Mouse (Mus musculus) spleen, adult 2 months (tissue): Measurements from ENCODE around the gene Armc9. TPM values are rescaled to one million over a fixed set of nuclear protein-coding genes. Genes with fewer than 3 reads are reported as not detected.

Experiments
- DNase-seq, 2 experiments: peaks; one replicate each; pipeline versions ENCODE4 v3.0.0 to v3.0.0-alpha.2; 2012 to 2021; ENCODE audit warnings: low spot score in 2 of 2, low read depth in 1 of 2
- H3K27ac ChIP-seq: fragments of 200-500 bp; 2 replicates; pipeline ENCODE4 v1.5.1; 2012; ENCODE audit warnings: low read length, inconsistent platforms; ENCODE audit not compliant: insufficient read depth
- H3K27me3 ChIP-seq: fragments of 200-500 bp; 2 replicates; pipeline ENCODE4 v1.6.1; 2012; ENCODE audit warnings: mild to moderate bottlenecking, moderate library complexity, low read length, inconsistent platforms; ENCODE audit not compliant: control insufficient read depth, insufficient read depth
- H3K36me3 ChIP-seq: fragments of 200-500 bp; 2 replicates; pipeline ENCODE4 v1.6.1; 2012; ENCODE audit warnings: mild to moderate bottlenecking, low read length, inconsistent platforms; ENCODE audit not compliant: control insufficient read depth, insufficient read depth
- H3K4me1 ChIP-seq: fragments of 200-500 bp; 2 replicates; pipeline ENCODE4 v1.6.1; 2011; ENCODE audit warnings: inconsistent platforms; ENCODE audit not compliant: control insufficient read depth, insufficient read depth, insufficient read length
- H3K4me3 ChIP-seq: fragments of 200-500 bp; 2 replicates; pipeline ENCODE4 v1.5.1; 2011; ENCODE audit warnings: mild to moderate bottlenecking, inconsistent platforms; ENCODE audit not compliant: insufficient read depth, insufficient read length; ENCODE audit errors: extremely low read depth
- CTCF ChIP-seq: fragments of 200-500 bp; IDR thresholded peaks from 2 replicates; pipeline ENCODE4 v1.5.1; 2011; ENCODE audit warnings: mild to moderate bottlenecking, inconsistent platforms; ENCODE audit not compliant: insufficient read depth, insufficient read length, insufficient replicate concordance; ENCODE audit errors: extremely low read depth
- POLR2A ChIP-seq: fragments of 200-500 bp; IDR thresholded peaks from 2 replicates; pipeline ENCODE4 v1.6.1; 2011; ENCODE audit warnings: low read depth, low read length, inconsistent platforms
- WGBS: fragments of 180-500 bp; shearing (Covaris S2); methylation state at CpG from one replicate; pipeline ENCODE4 v1.1.7; 2018; 5-methylcytosine and 5-hydroxymethylcytosine counted together
- polyA plus RNA-seq: library from polyadenylated mRNA; depleted of rRNA; stranded (reverse); fragments of >200 nt; gene quantifications from 2 replicates; pipeline ENCODE4 v1.2.3, GENCODE M21; 2012

Gene Armc9
- polyA plus RNA-seq, 1 experiment, result 2.7 TPM

DNA sequence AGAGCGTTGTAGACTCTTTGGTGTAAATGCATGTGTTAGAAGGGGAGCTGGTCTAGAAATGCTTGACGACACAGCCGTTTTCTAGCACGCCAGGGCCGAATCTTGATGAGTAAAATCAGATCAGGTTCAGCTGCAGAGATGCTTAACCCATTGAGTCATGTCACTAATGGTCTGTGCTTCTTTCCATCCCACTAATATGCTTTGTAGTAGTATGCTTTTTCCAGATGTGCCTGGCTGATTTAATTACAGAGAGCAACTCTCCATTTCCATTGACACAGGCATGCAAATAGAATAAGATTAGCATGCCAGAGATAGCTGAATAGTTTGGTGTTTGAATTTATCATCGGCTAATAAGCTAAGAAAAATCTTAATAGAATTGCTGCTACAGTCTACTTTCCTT is 19.3 kb upstream of the Armc9 start:
- Histone ChIP-seq H3K27ac (no peak overlapping the region), H3K4me1 (no peaks in the 10 kb centered on the region), H3K27me3 (no peaks in the 10 kb centered on the region), H3K4me3 (no peak overlapping the region), H3K36me3 (peaks cover 34% of the 10 kb centered on the region)
- DNase-seq, result no peak
- WGBS, result 96% methylated on average over 6 of the region's 6 CpGs
- TF ChIP-seq POLR2A (no peak), CTCF (no peak)

DNA sequence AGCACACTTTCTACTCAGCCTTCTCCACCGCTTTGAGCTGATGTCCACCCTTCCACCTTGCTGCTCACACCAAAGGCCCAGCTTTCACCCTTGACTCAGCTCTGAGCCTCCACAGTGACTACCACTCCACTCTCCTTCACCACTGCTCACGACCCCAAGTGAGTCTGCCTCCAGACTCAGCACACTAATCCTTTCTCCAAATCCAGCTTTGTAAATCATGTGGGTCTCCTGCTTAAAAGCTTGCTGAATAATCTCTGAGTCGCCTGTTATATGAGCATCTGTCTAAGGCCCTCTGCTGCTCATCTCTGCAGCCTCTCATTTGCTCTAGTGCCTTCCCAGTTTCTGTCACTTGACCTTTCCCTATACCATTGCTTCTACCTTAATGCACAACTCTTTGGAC is 13.5 kb upstream of the Armc9 start:
- peaks cover 4% of the 10 kb centered on the region; the same call in 1 of the 2 replicates for H3K4me1 ChIP-seq
- WGBS, result 95% methylated on average over 3 of the region's 3 CpGs
- TF ChIP-seq CTCF (no peak), POLR2A (no peak)

DNA sequence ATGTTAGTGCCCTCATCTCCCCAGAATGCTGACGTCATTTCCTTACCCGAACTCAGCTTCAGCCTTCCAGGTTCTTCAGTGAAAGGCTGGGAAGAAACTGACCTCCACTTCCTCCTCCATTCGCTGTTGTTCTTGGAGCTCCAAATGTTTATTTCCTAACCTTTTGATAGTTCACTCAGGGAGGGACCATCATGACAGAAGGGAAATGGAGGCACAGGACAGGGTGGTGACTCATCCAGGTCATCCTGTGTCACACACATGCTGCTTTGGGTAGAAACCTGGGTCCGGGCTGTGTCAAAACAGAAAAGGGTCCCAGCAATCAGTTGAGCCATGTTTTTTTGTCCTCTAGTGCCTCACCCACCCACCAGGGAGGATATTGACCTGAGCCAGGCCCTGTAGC is 11.4 kb upstream of the Armc9 start:
- TF ChIP-seq CTCF (no peak), POLR2A (no peak)
- peaks cover 6% of the 10 kb centered on the region for H3K36me3 ChIP-seq
- WGBS, result 87% methylated on average over 4 of the region's 4 CpGs
- no peak for DNase-seq
- no peak overlapping the region for H3K4me3 ChIP-seq
- H3K27ac ChIP-seq, result no peak overlapping the region
- no peaks in the 10 kb centered on the region for H3K27me3 ChIP-seq
- H3K4me1 ChIP-seq, result peaks cover 4% of the 10 kb centered on the region; the same call in 1 of the 2 replicates

More for the DNA sequence above, 13.5 kb upstream of the Armc9 start:
- Histone ChIP-seq H3K4me3 (no peak overlapping the region), H3K27ac (no peak overlapping the region), H3K36me3 (peaks cover 13% of the 10 kb centered on the region), H3K27me3 (no peaks in the 10 kb centered on the region)
- DNase-seq, result no peak

DNA sequence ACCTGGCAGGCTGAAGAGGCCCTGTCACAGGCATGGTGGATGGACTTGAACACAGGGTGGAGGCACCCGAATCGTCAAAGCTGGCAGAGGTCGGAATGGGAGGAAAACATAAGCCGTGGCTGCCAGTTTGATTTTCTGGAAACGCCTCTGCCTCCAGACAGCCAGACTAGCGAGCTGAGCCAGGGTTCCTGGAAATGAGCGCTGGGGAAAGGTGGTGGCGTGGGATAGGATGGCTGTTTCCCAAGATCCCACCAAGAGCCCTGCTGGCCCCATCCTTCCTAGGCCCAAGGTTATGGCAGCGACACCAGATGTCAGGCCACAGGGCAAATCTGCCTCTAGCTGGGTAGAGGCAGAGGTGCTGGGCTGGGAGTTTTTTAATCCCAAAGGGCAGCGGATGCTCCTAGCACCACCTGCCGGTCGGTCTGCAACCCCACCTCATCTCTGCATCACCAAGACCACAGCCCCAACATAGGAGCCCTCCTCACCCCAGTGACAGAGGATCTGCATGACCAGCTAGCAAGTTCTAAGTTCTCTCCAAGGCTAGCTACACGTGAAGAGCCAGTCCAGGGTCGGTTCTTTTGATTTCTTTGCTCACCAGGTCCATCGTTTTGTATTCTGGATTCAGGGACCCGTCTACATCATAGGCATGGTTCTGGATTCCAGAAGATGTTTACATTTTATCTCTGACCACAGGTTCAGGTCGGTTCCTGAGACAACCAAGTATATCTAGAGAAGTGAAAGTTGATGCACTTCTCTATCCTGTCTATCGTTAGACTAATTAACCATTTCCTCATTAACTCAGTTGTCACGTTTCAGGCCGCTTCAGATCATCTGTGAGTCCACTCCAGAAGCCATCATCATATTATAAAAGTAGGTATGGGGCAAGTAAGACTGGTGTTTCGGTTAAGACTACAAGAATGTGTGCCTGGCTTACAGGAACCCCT is 10.3 kb upstream of the Armc9 start:
- Histone ChIP-seq H3K4me1 (peaks cover 4% of the 10 kb centered on the region; the same call in 1 of the 2 replicates), H3K27me3 (no peaks in the 10 kb centered on the region), H3K4me3 (no peak overlapping the region), H3K27ac (peak overlapping the region; percentile 26; the same call in 1 of the 2 replicates), H3K36me3 (peaks cover 3% of the 10 kb centered on the region)
- WGBS, result 72% methylated on average over 21 of the region's 21 CpGs
- peak in 1 of 2 experiments; percentile 30 for DNase-seq
- no peak for TF ChIP-seq CTCF
- no peak for TF ChIP-seq POLR2A

DNA sequence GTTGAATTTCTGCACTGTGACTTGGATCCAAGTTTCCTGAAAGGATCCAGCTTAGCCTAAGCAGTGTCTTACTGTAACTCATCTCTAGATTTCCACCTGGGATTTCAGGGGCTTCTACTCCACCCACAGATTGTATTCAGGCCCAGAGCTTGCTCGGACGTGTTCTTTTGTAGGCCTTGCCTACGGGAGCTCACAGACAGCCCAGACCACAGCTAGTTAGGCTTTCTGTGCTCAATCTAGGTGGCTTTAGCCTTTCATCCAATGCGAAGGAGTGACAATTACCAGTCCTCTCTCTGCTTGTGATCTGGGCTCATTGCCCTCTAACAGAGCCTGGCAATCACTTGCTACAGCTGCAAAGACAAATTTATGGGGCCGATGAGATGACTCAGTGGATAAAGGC is 8.3 kb upstream of the Armc9 start:
- no peaks in the 10 kb centered on the region for H3K36me3 ChIP-seq
- TF ChIP-seq CTCF (no peak), POLR2A (no peak)
- no peaks in the 10 kb centered on the region for H3K27me3 ChIP-seq
- no peak for DNase-seq
- no peak overlapping the region for H3K27ac ChIP-seq
- peaks cover 4% of the 10 kb centered on the region; the same call in 1 of the 2 replicates for H3K4me1 ChIP-seq
- no peak overlapping the region for H3K4me3 ChIP-seq
- 90% methylated on average over 5 of the region's 5 CpGs for WGBS

DNA sequence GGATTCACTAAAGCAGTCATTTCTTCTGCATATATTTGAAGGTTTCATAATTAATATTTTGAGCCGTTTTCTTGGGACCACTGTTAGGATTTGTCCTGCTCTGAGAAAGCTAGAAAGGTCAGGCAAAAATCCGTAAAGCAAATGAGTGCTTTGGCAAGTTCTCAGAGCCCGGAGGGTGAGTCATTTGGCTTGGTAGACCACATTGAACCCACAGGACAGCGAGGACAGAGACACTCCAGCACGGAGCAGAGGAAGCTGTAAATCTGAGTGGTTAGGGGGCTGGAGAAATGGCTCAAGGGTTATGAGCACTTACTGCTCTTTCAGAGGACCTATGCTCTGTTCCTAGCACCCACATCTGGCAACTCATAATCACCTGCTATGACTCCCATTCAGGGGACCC is 7.0 kb upstream of the Armc9 start:
- 26% methylated on average over 5 of the region's 5 CpGs for WGBS
- Histone ChIP-seq H3K4me1 (peaks cover 4% of the 10 kb centered on the region; the same call in 1 of the 2 replicates), H3K27me3 (no peaks in the 10 kb centered on the region), H3K36me3 (no peaks in the 10 kb centered on the region), H3K27ac (no peak overlapping the region), H3K4me3 (no peak overlapping the region)
- TF ChIP-seq CTCF (no peak), POLR2A (no peak)
- no peak for DNase-seq

DNA sequence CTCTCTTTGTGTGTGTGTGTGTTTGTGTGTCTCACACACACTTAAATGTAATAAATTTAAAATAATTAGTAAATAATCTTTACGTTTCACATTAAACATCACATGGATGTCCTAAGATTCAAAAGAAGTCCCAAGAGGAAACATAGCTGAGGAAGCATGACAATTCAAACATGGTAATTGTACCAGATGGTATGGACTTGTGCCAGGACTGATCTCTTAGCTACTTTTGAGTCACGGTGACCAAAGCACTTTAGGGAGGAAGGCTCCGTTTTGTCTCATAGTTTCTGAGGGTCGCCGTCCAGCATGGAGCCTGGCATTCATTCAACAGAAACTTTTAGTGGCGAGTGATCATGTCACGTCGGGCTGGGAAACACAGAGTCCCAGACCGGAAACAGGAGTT is 6.4 kb upstream of the Armc9 start:
- H3K27me3 ChIP-seq, result no peaks in the 10 kb centered on the region
- no peak for DNase-seq
- 75% methylated on average over 9 of the region's 9 CpGs for WGBS

More for the DNA sequence above, 6.4 kb upstream of the Armc9 start:
- Histone ChIP-seq H3K36me3 (no peaks in the 10 kb centered on the region), H3K4me1 (peaks cover 4% of the 10 kb centered on the region; the same call in 1 of the 2 replicates), H3K27ac (no peak overlapping the region), H3K4me3 (no peak overlapping the region)
- TF ChIP-seq POLR2A (no peak), CTCF (no peak)
